Mouse (Mus musculus) lung, embryonic 14.5 days (tissue): ENCODE measurements at regions not wholly inside any gene's neighbourhood (a gene's known extent, or its start where the extent isn't known, plus 50 kb on each side); places are given as distances from the start of the nearest gene placed in this dataset.

Source experiments
- ATAC-seq: fragments of 200-750 bp; cut with Nextera tagmentation; 2 replicates; pipeline ENCODE4 v1.8.0; 2017; ENCODE audit warnings: mild to moderate bottlenecking, moderate TSS enrichment, moderate library complexity; ENCODE audit not compliant: insufficient read depth
- DNase-seq: peaks from one replicate; pipeline ENCODE4 v3.0.0-alpha.2; 2015
- H3K27ac ChIP-seq: fragments of 300-500 bp; sonication (generic); 2 replicates; pipeline ENCODE4 v1.5.1; 2014; ENCODE audit warnings: low read depth, mild to moderate bottlenecking, moderate library complexity
- H3K27me3 ChIP-seq: fragments of 300-500 bp; sonication (generic); 2 replicates; pipeline ENCODE4 v1.6.1; 2014; ENCODE audit warnings: low read length, control low read depth; ENCODE audit not compliant: insufficient read depth
- H3K36me3 ChIP-seq: fragments of 300-500 bp; sonication (generic); 2 replicates; pipeline ENCODE4 v1.6.1; 2014; ENCODE audit warnings: control low read depth; ENCODE audit not compliant: insufficient read depth
- H3K4me1 ChIP-seq: fragments of 300-500 bp; sonication (generic); 2 replicates; pipeline ENCODE4 v1.6.1; 2014; ENCODE audit warnings: antibody characterized with exemption, control low read depth; ENCODE audit not compliant: insufficient read depth
- H3K4me2 ChIP-seq: fragments of 300-500 bp; sonication (generic); 2 replicates; pipeline ENCODE4 v1.6.1; 2014; ENCODE audit warnings: mild to moderate bottlenecking
- H3K4me3 ChIP-seq: fragments of 300-500 bp; sonication (generic); 2 replicates; pipeline ENCODE4 v1.5.1; 2014; ENCODE audit warnings: low read depth, low read length
- H3K9ac ChIP-seq: fragments of 300-500 bp; sonication (generic); 2 replicates; pipeline ENCODE4 v1.6.1; 2014
- H3K9me3 ChIP-seq: fragments of 300-500 bp; sonication (generic); 2 replicates; pipeline ENCODE4 v1.6.1; 2016; ENCODE audit warnings: low read depth, low read length, control low read depth
- CTCF ChIP-seq: IDR thresholded peaks from 2 replicates; pipeline ENCODE4 v1.5.1; 2016; ENCODE audit warnings: antibody characterized with exemption, low read depth
- WGBS: fragments of 180-500 bp; shearing (Covaris S2); extraction: QIAGEN DNeasy Blood & Tissue Kit; methylation state at CpG from one replicate; pipeline ENCODE4 v1.1.7; 2014; 5-methylcytosine and 5-hydroxymethylcytosine counted together

GRCm38 (mm10) chr3:64987665-64988064, 121.5 kb upstream of the Kcnab1 start:
- Histone ChIP-seq H3K4me2 (no peak overlapping the region), H3K4me3 (no peak overlapping the region), H3K27ac (no peak overlapping the region), H3K9me3 (no peaks in the 10 kb centered on the region), H3K36me3 (no peaks in the 10 kb centered on the region), H3K27me3 (no peaks in the 10 kb centered on the region), H3K9ac (no peak overlapping the region), H3K4me1 (no peaks in the 10 kb centered on the region)
- ATAC-seq (no peak), DNase-seq (peak; percentile 25)
- WGBS, result 75% methylated on average over 1 of the region's 1 CpGs
- TF ChIP-seq CTCF, result peak; percentile 50

GRCm38 (mm10) chr3:64996451-64996850, 112.7 kb upstream of the Kcnab1 start:
- H3K4me1 ChIP-seq, result no peaks in the 10 kb centered on the region
- H3K4me2 ChIP-seq, result no peak overlapping the region
- H3K36me3 ChIP-seq, result no peaks in the 10 kb centered on the region
- DNase-seq, result no peak
- H3K9ac ChIP-seq, result no peak overlapping the region
- H3K4me3 ChIP-seq, result no peak overlapping the region
- H3K27ac ChIP-seq, result no peak overlapping the region
- ATAC-seq, result no peak
- WGBS, result 60% methylated on average over 4 of the region's 4 CpGs
- no peaks in the 10 kb centered on the region for H3K27me3 ChIP-seq
- TF ChIP-seq CTCF, result no peak
- no peaks in the 10 kb centered on the region for H3K9me3 ChIP-seq

GRCm38 (mm10) chr3:64997552-64997951, 111.6 kb upstream of the Kcnab1 start:
- H3K4me2 ChIP-seq, result no peak overlapping the region
- no peaks in the 10 kb centered on the region for H3K9me3 ChIP-seq
- H3K4me1 ChIP-seq, result no peaks in the 10 kb centered on the region
- H3K27me3 ChIP-seq, result no peaks in the 10 kb centered on the region
- no peaks in the 10 kb centered on the region for H3K36me3 ChIP-seq
- no peak overlapping the region for H3K4me3 ChIP-seq
- no peak overlapping the region for H3K9ac ChIP-seq
- no peak for TF ChIP-seq CTCF
- no peak overlapping the region for H3K27ac ChIP-seq
- no peak for DNase-seq
- ATAC-seq, result no peak

DNA sequence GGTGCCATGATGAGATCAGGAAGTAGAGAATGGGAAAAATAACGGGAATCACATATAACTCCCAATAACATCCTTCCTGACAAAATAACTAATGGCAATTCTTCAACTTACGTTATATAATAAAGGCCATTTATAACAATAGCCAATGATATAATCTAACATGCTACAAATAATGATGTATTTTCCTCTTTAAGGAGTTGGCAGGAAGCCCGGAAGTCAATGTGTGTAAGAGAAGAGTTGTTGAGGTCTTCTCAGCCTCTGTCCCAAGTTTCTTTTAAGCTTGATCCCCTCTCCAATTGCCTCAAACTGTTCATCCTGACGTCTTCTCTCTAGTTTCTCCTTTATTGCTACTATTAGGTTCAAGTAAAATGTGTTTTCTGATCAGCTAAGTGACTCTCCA, 108.1 kb upstream of the Kcnab1 start:
- H3K4me3 ChIP-seq, result no peak overlapping the region
- WGBS, result 42% methylated on average over 4 of the region's 4 CpGs
- H3K9me3 ChIP-seq, result no peaks in the 10 kb centered on the region
- H3K9ac ChIP-seq, result no peak overlapping the region
- no peak for TF ChIP-seq CTCF
- peak; percentile 49 for DNase-seq
- no peaks in the 10 kb centered on the region for H3K27me3 ChIP-seq
- H3K36me3 ChIP-seq, result no peaks in the 10 kb centered on the region
- H3K4me1 ChIP-seq, result no peaks in the 10 kb centered on the region
- no peak overlapping the region for H3K27ac ChIP-seq
- H3K4me2 ChIP-seq, result no peak overlapping the region
- ATAC-seq, result no peak

DNA sequence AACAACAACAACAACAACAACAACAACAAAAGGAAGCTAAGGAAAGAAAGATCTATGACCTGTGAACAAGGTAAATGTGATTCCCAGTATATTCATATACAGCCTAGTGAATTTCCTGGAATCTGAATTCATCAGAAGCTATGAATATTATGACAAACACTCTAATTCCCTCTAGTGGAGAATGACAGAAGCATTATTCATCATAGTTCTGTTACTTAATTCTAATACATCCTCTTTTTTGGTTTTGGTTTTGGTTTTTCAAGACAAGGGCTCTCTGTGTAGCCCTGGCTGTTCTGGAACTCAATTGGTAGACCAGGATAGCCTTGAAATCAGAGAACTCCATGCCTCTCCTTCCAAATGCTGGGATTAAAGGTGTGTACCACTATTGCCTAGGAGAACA, 106.6 kb upstream of the Kcnab1 start:
- Histone ChIP-seq H3K4me2 (no peak overlapping the region), H3K9ac (no peak overlapping the region), H3K4me3 (no peak overlapping the region), H3K27me3 (no peaks in the 10 kb centered on the region), H3K36me3 (no peaks in the 10 kb centered on the region), H3K27ac (no peak overlapping the region), H3K4me1 (no peaks in the 10 kb centered on the region), H3K9me3 (no peaks in the 10 kb centered on the region)
- ATAC-seq (no peak), DNase-seq (no peak)
- no peak for TF ChIP-seq CTCF

- Histone ChIP-seq H3K27ac (no peak overlapping the region), H3K4me1 (no peaks in the 10 kb centered on the region), H3K4me3 (no peak overlapping the region), H3K9me3 (no peaks in the 10 kb centered on the region), H3K36me3 (no peaks in the 10 kb centered on the region), H3K4me2 (no peak overlapping the region), H3K27me3 (no peaks in the 10 kb centered on the region), H3K9ac (no peak overlapping the region)
- no peak for ATAC-seq
- WGBS, result 80% methylated on average over 1 of the region's 1 CpGs
- TF ChIP-seq CTCF, result no peak
- DNase-seq, result no peak
Measured at GRCm38 (mm10) chr3:65006127-65006526, 103.1 kb upstream of the Kcnab1 start.

GRCm38 (mm10) chr3:65006565-65006964, 102.6 kb upstream of the Kcnab1 start:
- no peak overlapping the region for H3K4me2 ChIP-seq
- no peak for TF ChIP-seq CTCF
- no peak overlapping the region for H3K27ac ChIP-seq
- H3K4me1 ChIP-seq, result no peaks in the 10 kb centered on the region
- H3K27me3 ChIP-seq, result no peaks in the 10 kb centered on the region
- no peak overlapping the region for H3K9ac ChIP-seq
- H3K4me3 ChIP-seq, result no peak overlapping the region
- no peaks in the 10 kb centered on the region for H3K36me3 ChIP-seq
- ATAC-seq (no peak), DNase-seq (no peak)
- 56% methylated on average over 3 of the region's 3 CpGs for WGBS
- H3K9me3 ChIP-seq, result no peaks in the 10 kb centered on the region

- Histone ChIP-seq H3K27me3 (no peaks in the 10 kb centered on the region), H3K36me3 (no peaks in the 10 kb centered on the region), H3K4me2 (no peak overlapping the region), H3K9ac (no peak overlapping the region), H3K27ac (no peak overlapping the region), H3K4me3 (no peak overlapping the region), H3K4me1 (no peaks in the 10 kb centered on the region), H3K9me3 (no peaks in the 10 kb centered on the region)
- no peak for TF ChIP-seq CTCF
- no peak for DNase-seq
- no peak for ATAC-seq
- 55% methylated on average over 2 of the region's 2 CpGs for WGBS
Measured at GRCm38 (mm10) chr3:65023876-65024275, 85.3 kb upstream of the Kcnab1 start.
